Mouse (Mus musculus) forebrain, embryonic 10.5 days (tissue): Measurements from ENCODE around the gene Ist1. TPM values are rescaled to one million over a fixed set of nuclear protein-coding genes. Genes with fewer than 3 reads are reported as not detected.
A peak's percentile ranks its signal among the peaks of the same experiment; 100 is the strongest.

ENCODE experiments used
- DNase-seq: peaks from one replicate; pipeline ENCODE4 v3.0.0-alpha.2; 2017; ENCODE audit warnings: low spot score; ENCODE audit errors: extremely low spot score
- H3K27ac ChIP-seq: fragments of 300-500 bp; sonication (generic); 2 replicates; pipeline ENCODE4 v1.5.1; 2016; ENCODE audit warnings: mild to moderate bottlenecking
- H3K27me3 ChIP-seq: fragments of 300-500 bp; sonication (generic); 2 replicates; pipeline ENCODE4 v1.6.1; 2016; ENCODE audit warnings: mild to moderate bottlenecking; ENCODE audit not compliant: poor library complexity, severe bottlenecking
- H3K36me3 ChIP-seq: fragments of 300-500 bp; sonication (generic); replicated peaks from 2 replicates; pipeline ENCODE4 v1.6.1; 2016; ENCODE audit warnings: mild to moderate bottlenecking, moderate library complexity
- H3K4me1 ChIP-seq: fragments of 300-500 bp; sonication (generic); 2 replicates; pipeline ENCODE4 v1.6.1; 2016
- H3K4me3 ChIP-seq: fragments of 300-500 bp; sonication (generic); 2 replicates; pipeline ENCODE4 v1.5.1; 2016; ENCODE audit warnings: mild to moderate bottlenecking, moderate library complexity
- H3K9me3 ChIP-seq: fragments of 300-500 bp; sonication (generic); 2 replicates; pipeline ENCODE4 v1.6.1; 2016; ENCODE audit warnings: mild to moderate bottlenecking, moderate library complexity
- WGBS: fragments of 180-500 bp; shearing (Covaris S2); methylation state at CpG from one replicate; pipeline ENCODE4 v1.1.7; 2016; 5-methylcytosine and 5-hydroxymethylcytosine counted together
- polyA plus RNA-seq: library from polyadenylated mRNA; unstranded; fragments of >200 nt; fragmentation: Nextera tagmentation; extraction: Ambion mirVana; gene quantifications from 2 replicates; pipeline ENCODE4 v1.2.1, GENCODE M21; 2016

Ist1 gene
- polyA plus RNA-seq = 145 and 150 TPM in 2 replicates

GRCm38 (mm10) chr8:109693146-109693900, at the start of gene Ist1:
Gene Ist1 (minus strand): TSS chr8:109693260.
- Histone ChIP-seq H3K36me3 (peaks cover 16% of the 10 kb centered on the region), H3K4me3 (peak within 1 kb of the TSS; percentile 99), H3K9me3 (no peaks in the 10 kb centered on the region), H3K27me3 (peaks cover 9% of the 10 kb centered on the region), H3K4me1 (peaks cover 30% of the 10 kb centered on the region), H3K27ac (peak within 1 kb of the TSS; percentile 95)
- under 1% methylated on average over 57 of the region's 57 CpGs for WGBS
- peak; percentile 98 for DNase-seq

- H3K4me1 ChIP-seq = peaks cover 14% of the 10 kb centered on the region
- H3K27ac ChIP-seq = peak overlapping the region; percentile 97
- 85% methylated on average over 1 of the region's 1 CpGs for WGBS
- peaks cover 22% of the 10 kb centered on the region for H3K36me3 ChIP-seq
- peak overlapping the region; percentile 98 for H3K4me3 ChIP-seq
- no peaks in the 10 kb centered on the region for H3K9me3 ChIP-seq
- no peak for DNase-seq
- H3K27me3 ChIP-seq = no peaks in the 10 kb centered on the region
Measured at GRCm38 (mm10) chr8:109738049-109738380, 45.0 kb upstream of the Ist1 start.

- no peaks in the 10 kb centered on the region for H3K27me3 ChIP-seq
- peaks cover 14% of the 10 kb centered on the region for H3K4me1 ChIP-seq
- WGBS = under 1% methylated on average over 59 of the region's 59 CpGs
- H3K9me3 ChIP-seq = no peaks in the 10 kb centered on the region
- peak; percentile 92 for DNase-seq
- H3K36me3 ChIP-seq = peaks cover 27% of the 10 kb centered on the region
- peak within 1 kb of the TSS; percentile 98 for H3K4me3 ChIP-seq
- H3K27ac ChIP-seq = peak within 1 kb of the TSS; percentile 97
Measured at GRCm38 (mm10) chr8:109737237-109738048, 44.4 kb upstream of the Ist1 start, which contains the start of gene Atxn1l. Gene Atxn1l (minus strand): TSS chr8:109737739.

- WGBS = 6% methylated on average over 8 of the region's 8 CpGs
- Histone ChIP-seq H3K4me1 (peaks cover 14% of the 10 kb centered on the region), H3K27ac (peak overlapping the region; percentile 97), H3K36me3 (peaks cover 34% of the 10 kb centered on the region), H3K27me3 (no peaks in the 10 kb centered on the region), H3K9me3 (no peaks in the 10 kb centered on the region), H3K4me3 (peak overlapping the region; percentile 98)
- no peak for DNase-seq
Measured at GRCm38 (mm10) chr8:109736819-109737218, 43.8 kb upstream of the Ist1 start.

- no peak for DNase-seq
- Histone ChIP-seq H3K4me1 (peaks cover 14% of the 10 kb centered on the region), H3K9me3 (no peaks in the 10 kb centered on the region), H3K27me3 (no peaks in the 10 kb centered on the region), H3K36me3 (peaks cover 62% of the 10 kb centered on the region), H3K4me3 (no peak overlapping the region), H3K27ac (no peak overlapping the region)
- WGBS = 91% methylated on average over 3 of the region's 3 CpGs
Measured at GRCm38 (mm10) chr8:109734018-109734417, 41.0 kb upstream of the Ist1 start.

GRCm38 (mm10) chr8:109731012-109731411, 38.0 kb upstream of the Ist1 start:
- Histone ChIP-seq H3K27me3 (no peaks in the 10 kb centered on the region), H3K4me3 (no peak overlapping the region), H3K27ac (no peak overlapping the region), H3K9me3 (no peaks in the 10 kb centered on the region), H3K4me1 (peaks cover 4% of the 10 kb centered on the region), H3K36me3 (peaks cover 90% of the 10 kb centered on the region)
- 82% methylated on average over 3 of the region's 3 CpGs for WGBS
- no peak for DNase-seq

GRCm38 (mm10) chr8:109725106-109725505, 32.0 kb upstream of the Ist1 start:
- Histone ChIP-seq H3K27ac (no peak overlapping the region), H3K9me3 (no peaks in the 10 kb centered on the region), H3K4me1 (no peaks in the 10 kb centered on the region), H3K4me3 (no peak overlapping the region), H3K27me3 (no peaks in the 10 kb centered on the region), H3K36me3 (peaks cover 98% of the 10 kb centered on the region)
- DNase-seq = no peak
- WGBS = 87% methylated on average over 3 of the region's 3 CpGs

- H3K36me3 ChIP-seq = peaks cover 100% of the 10 kb centered on the region
- 96% methylated on average over 5 of the region's 5 CpGs for WGBS
- H3K9me3 ChIP-seq = no peaks in the 10 kb centered on the region
- H3K27me3 ChIP-seq = no peaks in the 10 kb centered on the region
- no peaks in the 10 kb centered on the region for H3K4me1 ChIP-seq
- DNase-seq = no peak
- H3K4me3 ChIP-seq = no peak overlapping the region
- no peak overlapping the region for H3K27ac ChIP-seq
Measured at GRCm38 (mm10) chr8:109714961-109715360, 21.9 kb upstream of the Ist1 start.

GRCm38 (mm10) chr8:109712521-109712920, 19.5 kb upstream of the Ist1 start:
- 95% methylated on average over 1 of the region's 1 CpGs for WGBS

GRCm38 (mm10) chr8:109707921-109708320, 14.9 kb upstream of the Ist1 start:
- Histone ChIP-seq H3K36me3 (peaks cover 57% of the 10 kb centered on the region), H3K9me3 (no peaks in the 10 kb centered on the region), H3K4me1 (peaks cover 33% of the 10 kb centered on the region), H3K27me3 (peaks cover 22% of the 10 kb centered on the region), H3K27ac (no peak overlapping the region), H3K4me3 (no peak overlapping the region)
- WGBS = 95% methylated on average over 4 of the region's 4 CpGs
- DNase-seq = no peak

More at GRCm38 (mm10) chr8:109712521-109712920, 19.5 kb upstream of the Ist1 start:
- no peak for DNase-seq
- no peak overlapping the region for H3K27ac ChIP-seq
- H3K9me3 ChIP-seq = no peaks in the 10 kb centered on the region
- H3K27me3 ChIP-seq = no peaks in the 10 kb centered on the region
- peaks cover 9% of the 10 kb centered on the region for H3K4me1 ChIP-seq
- peaks cover 100% of the 10 kb centered on the region for H3K36me3 ChIP-seq
- H3K4me3 ChIP-seq = no peak overlapping the region

- peaks cover 46% of the 10 kb centered on the region for H3K36me3 ChIP-seq
- peaks cover 33% of the 10 kb centered on the region for H3K4me1 ChIP-seq
- H3K9me3 ChIP-seq = no peaks in the 10 kb centered on the region
- H3K27me3 ChIP-seq = peaks cover 31% of the 10 kb centered on the region
- H3K4me3 ChIP-seq = peak overlapping the region; percentile 97
- WGBS = 50% methylated on average over 2 of the region's 2 CpGs
- no peak overlapping the region for H3K27ac ChIP-seq
- peak; percentile 80 for DNase-seq
Measured at GRCm38 (mm10) chr8:109706874-109707237, 13.8 kb upstream of the Ist1 start.

- H3K36me3 ChIP-seq = peaks cover 41% of the 10 kb centered on the region
Measured at GRCm38 (mm10) chr8:109706076-109706873, 13.2 kb upstream of the Ist1 start.

More at GRCm38 (mm10) chr8:109706076-109706873, 13.2 kb upstream of the Ist1 start:
- Histone ChIP-seq H3K4me3 (peak overlapping the region; percentile 97), H3K9me3 (no peaks in the 10 kb centered on the region), H3K27me3 (peaks cover 31% of the 10 kb centered on the region), H3K27ac (peak overlapping the region; percentile 98), H3K4me1 (peaks cover 33% of the 10 kb centered on the region)
- no peak for DNase-seq
- 1% methylated on average over 30 of the region's 30 CpGs for whole genome bisulfite sequencing
